Mouse (Mus musculus) spleen, adult 2 months (tissue): Measurements from ENCODE around the gene Efcab11.

Experiments
- CTCF ChIP-seq: fragments of 200-500 bp; IDR thresholded peaks from 2 replicates; pipeline ENCODE4 v1.5.1; 2011; ENCODE audit warnings: mild to moderate bottlenecking, inconsistent platforms; ENCODE audit not compliant: insufficient read depth, insufficient read length, insufficient replicate concordance; ENCODE audit errors: extremely low read depth
- POLR2A ChIP-seq: fragments of 200-500 bp; IDR thresholded peaks from 2 replicates; pipeline ENCODE4 v1.6.1; 2011; ENCODE audit warnings: low read depth, low read length, inconsistent platforms

- TF ChIP-seq CTCF (no peak), POLR2A (no peak)
These were observed 198.7 kb downstream of the Efcab11 start for GRCm38 (mm10) chr12:99685451-99686100.
